Mouse (Mus musculus) erythroblast, embryonic 14.5 days (primary cell): ENCODE measurements around the gene Cuta. TPM values are rescaled to one million over a fixed set of nuclear protein-coding genes. Genes with fewer than 3 reads are reported as not detected.

Source experiments
- H3K27me3 ChIP-seq: 2 replicates; pipeline ENCODE4 v1.6.1; 2012; ENCODE audit warnings: inconsistent platforms; ENCODE audit not compliant: control insufficient read depth
- H3K36me3 ChIP-seq: 2 replicates; pipeline ENCODE4 v1.6.1; 2012; ENCODE audit warnings: mild to moderate bottlenecking, inconsistent platforms; ENCODE audit not compliant: control insufficient read depth
- H3K4me1 ChIP-seq: 2 replicates; pipeline ENCODE4 v1.6.1; 2012; ENCODE audit warnings: inconsistent platforms; ENCODE audit not compliant: control insufficient read depth
- H3K4me3 ChIP-seq: replicated peaks from 2 replicates; pipeline ENCODE3; 2012; ENCODE audit warnings: moderate library complexity, mild to moderate bottlenecking, inconsistent platforms
- H3K9me3 ChIP-seq: 2 replicates; pipeline ENCODE4 v1.6.1; 2012; ENCODE audit warnings: low read length, inconsistent platforms, mixed read lengths; ENCODE audit not compliant: control insufficient read depth
- GATA1 ChIP-seq: IDR thresholded peaks from 2 replicates; pipeline ENCODE4 v1.6.1; 2012; ENCODE audit warnings: low read length, inconsistent platforms, mixed read lengths
- TAL1 ChIP-seq: IDR thresholded peaks from 3 replicates; pipeline ENCODE4 v1.6.1; 2012; ENCODE audit warnings: low read length, inconsistent platforms, mixed read lengths
- polyA plus RNA-seq: library from polyadenylated mRNA; stranded (reverse); fragments of >175 nt; gene quantifications from 2 replicates; pipeline ENCODE4 v1.2.3, GENCODE M21; 2012

The Cuta gene
- polyA plus RNA-seq, 1 experiment = 19.6 TPM

DNA sequence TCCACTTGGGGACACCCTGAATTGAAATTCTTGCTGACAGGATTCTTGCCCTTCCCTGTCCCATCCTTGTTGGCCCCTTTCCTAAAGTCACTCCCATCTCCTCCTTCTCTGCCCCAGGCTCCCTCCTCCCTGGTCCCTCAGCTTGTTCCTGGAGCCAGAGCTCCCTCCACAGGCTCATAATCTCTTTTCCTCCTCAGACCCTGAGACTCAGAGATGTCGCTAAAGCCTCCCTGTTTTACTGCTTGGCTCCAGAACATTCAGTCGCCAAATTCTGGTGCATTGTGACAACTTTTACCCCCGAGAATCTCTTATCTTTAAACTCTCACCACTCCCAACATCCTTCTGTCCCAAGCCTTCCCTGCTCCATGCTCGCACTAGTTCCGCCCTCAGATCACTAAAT is 35.0 kb downstream of the Cuta start:
- H3K36me3 ChIP-seq = no peaks in the 10 kb centered on the region
- peaks cover 21% of the 10 kb centered on the region for H3K9me3 ChIP-seq
- H3K4me3 ChIP-seq = no peak overlapping the region
- no peaks in the 10 kb centered on the region; the same call in 1 of the 2 replicates for H3K27me3 ChIP-seq
- TF ChIP-seq GATA1 (no peak), TAL1 (no peak)
- H3K4me1 ChIP-seq = no peaks in the 10 kb centered on the region

GRCm38 (mm10) chr17:26900916-26901315 is 38.5 kb downstream of the Cuta start:
- Histone ChIP-seq H3K36me3 (no peaks in the 10 kb centered on the region), H3K4me1 (no peaks in the 10 kb centered on the region), H3K27me3 (peaks cover 2% of the 10 kb centered on the region; the same call in 1 of the 2 replicates), H3K4me3 (no peak overlapping the region), H3K9me3 (no peaks in the 10 kb centered on the region)
- TF ChIP-seq GATA1 = no peak

DNA sequence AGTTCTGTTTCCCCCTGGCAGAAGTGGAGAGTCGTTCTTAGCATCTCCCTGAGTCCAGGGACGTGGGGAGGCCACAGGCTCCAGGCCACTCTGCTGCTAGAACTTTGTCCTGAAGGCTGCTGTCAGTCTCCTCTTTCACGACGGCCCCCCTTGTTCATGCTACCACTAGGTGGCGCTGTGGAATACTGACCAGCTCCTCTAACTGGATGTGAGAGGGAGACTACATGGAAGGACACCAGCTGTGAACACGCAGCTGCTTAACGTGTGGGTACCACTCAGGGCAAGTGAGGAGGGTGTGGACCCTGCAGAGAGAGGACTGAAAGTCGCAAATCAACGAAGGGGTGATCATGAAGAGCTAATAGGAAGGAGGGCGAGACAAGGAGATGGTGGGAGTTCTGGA is 43.8 kb downstream of the Cuta start:
- TF ChIP-seq GATA1 (no peak), TAL1 (no peak)
- Histone ChIP-seq H3K4me3 (no peak overlapping the region), H3K9me3 (peaks cover 4% of the 10 kb centered on the region), H3K27me3 (peaks cover 9% of the 10 kb centered on the region), H3K36me3 (no peaks in the 10 kb centered on the region), H3K4me1 (0 out of 2 replicates have a peak, but pooled peaks cover 3% of the 10 kb centered on the region)

GRCm38 (mm10) chr17:26894342-26894741 is 45.0 kb downstream of the Cuta start:
- TF ChIP-seq GATA1 (no peak), TAL1 (no peak)
- H3K4me1 ChIP-seq = 0 out of 2 replicates have a peak, but pooled peaks cover 3% of the 10 kb centered on the region
- peaks cover 9% of the 10 kb centered on the region for H3K27me3 ChIP-seq
- H3K36me3 ChIP-seq = no peaks in the 10 kb centered on the region
- H3K9me3 ChIP-seq = peaks cover 4% of the 10 kb centered on the region
- no peak overlapping the region for H3K4me3 ChIP-seq

- H3K4me1 ChIP-seq = 0 out of 2 replicates have a peak, but pooled peaks cover 3% of the 10 kb centered on the region
- H3K4me3 ChIP-seq = no peak overlapping the region
- TF ChIP-seq GATA1 (no peak), TAL1 (no peak)
- H3K27me3 ChIP-seq = peaks cover 9% of the 10 kb centered on the region
- H3K9me3 ChIP-seq = peaks cover 4% of the 10 kb centered on the region
- H3K36me3 ChIP-seq = no peaks in the 10 kb centered on the region
These were observed 45.9 kb downstream of the Cuta start for GRCm38 (mm10) chr17:26893492-26893891.

GRCm38 (mm10) chr17:26892635-26893375 is 46.6 kb downstream of the Cuta start:
- peaks cover 9% of the 10 kb centered on the region for H3K27me3 ChIP-seq
- 0 out of 2 replicates have a peak, but pooled peaks cover 3% of the 10 kb centered on the region for H3K4me1 ChIP-seq
- no peaks in the 10 kb centered on the region for H3K36me3 ChIP-seq
- TF ChIP-seq TAL1 = no peak
- peaks cover 4% of the 10 kb centered on the region for H3K9me3 ChIP-seq
- H3K4me3 ChIP-seq = no peak overlapping the region

DNA sequence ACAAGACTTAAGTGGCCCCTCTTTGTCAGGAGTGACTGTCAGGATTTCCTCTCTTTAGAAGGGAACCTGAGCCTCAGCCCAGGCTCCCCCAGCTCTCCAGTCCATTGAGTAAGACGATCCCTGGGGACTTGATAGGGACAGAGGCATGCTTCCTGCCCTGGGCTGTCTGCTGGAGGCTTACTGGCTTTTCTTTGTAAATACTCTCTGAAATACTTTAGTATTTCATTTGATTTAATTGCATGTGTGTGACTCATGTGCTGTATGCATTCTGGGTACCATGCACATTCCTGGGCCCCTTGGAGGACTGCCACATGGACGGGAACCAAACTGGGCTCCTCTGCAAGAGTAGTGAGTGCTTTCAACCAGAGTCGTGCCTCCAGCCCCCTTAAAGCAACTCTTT is 51.4 kb downstream of the Cuta start:
- H3K27me3 ChIP-seq = peaks cover 4% of the 10 kb centered on the region
- no peaks in the 10 kb centered on the region for H3K9me3 ChIP-seq
- H3K4me1 ChIP-seq = peaks cover 33% of the 10 kb centered on the region
- no peak for TF ChIP-seq GATA1
- no peak for TF ChIP-seq TAL1
- no peak overlapping the region for H3K4me3 ChIP-seq
- no peaks in the 10 kb centered on the region for H3K36me3 ChIP-seq

DNA sequence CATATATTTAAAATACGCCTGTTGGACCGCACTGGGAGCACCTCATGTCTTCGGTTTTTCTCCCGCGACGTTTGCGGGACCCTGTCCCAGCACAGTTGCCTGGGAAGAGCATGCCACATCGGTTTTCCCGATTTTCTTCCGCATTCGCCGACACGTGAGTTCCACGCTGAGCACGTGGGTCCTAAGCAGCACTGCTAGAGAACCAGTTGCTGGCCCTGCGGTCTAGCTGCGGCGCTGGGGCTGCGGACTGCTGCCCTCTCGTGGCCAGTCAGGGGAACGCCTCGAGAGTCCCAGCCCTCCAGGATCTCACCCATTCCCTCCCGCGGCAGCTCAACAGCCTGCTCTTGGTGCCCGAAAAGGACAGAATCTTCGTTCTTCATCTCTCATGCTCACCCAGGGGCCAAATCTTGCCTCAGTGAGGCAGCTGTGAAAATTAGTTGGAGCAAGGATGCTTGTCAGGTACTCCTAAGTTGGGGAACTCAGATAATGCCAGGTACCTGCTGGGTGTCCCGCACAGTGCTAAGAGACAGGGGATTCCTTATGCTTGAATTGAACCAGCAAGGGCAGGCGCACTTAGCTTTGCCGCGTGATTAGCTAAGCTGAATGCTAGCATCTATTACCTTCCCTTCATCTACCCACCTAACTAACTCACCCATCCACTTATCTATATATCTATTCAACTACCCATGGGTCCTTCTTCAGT is 53.2 kb downstream of the Cuta start:
- TF ChIP-seq TAL1 (no peak), GATA1 (no peak)
- Histone ChIP-seq H3K4me1 (peaks cover 33% of the 10 kb centered on the region), H3K36me3 (no peaks in the 10 kb centered on the region), H3K9me3 (no peaks in the 10 kb centered on the region), H3K27me3 (no peaks in the 10 kb centered on the region), H3K4me3 (peak overlapping the region; percentile 62)
